Mouse (Mus musculus) intestine, embryonic 14.5 days (tissue): Measurements from ENCODE around the gene Rere. TPM values are rescaled to one million over a fixed set of nuclear protein-coding genes. Genes with fewer than 3 reads are reported as not detected.

ENCODE experiments used
- ATAC-seq: fragments of 200-750 bp; cut with Nextera tagmentation; replicated peaks from 2 replicates; pipeline ENCODE4 v1.8.0; 2017; ENCODE audit warnings: low read depth, moderate number of reproducible peaks, moderate TSS enrichment, moderate library complexity; ENCODE audit not compliant: low FRiP score, low TSS enrichment
- DNase-seq: peaks from one replicate; pipeline ENCODE4 v3.0.0-alpha.2; 2018; ENCODE audit warnings: low spot score
- H3K27ac ChIP-seq: fragments of 300-500 bp; sonication (generic); 2 replicates; pipeline ENCODE4 v1.5.1; 2014; ENCODE audit warnings: low read depth, mild to moderate bottlenecking, control low read depth
- H3K27me3 ChIP-seq: fragments of 300-500 bp; sonication (generic); replicated peaks from 2 replicates; pipeline ENCODE4 v1.6.1; 2014; ENCODE audit warnings: low read length, control low read depth; ENCODE audit not compliant: control insufficient read depth, insufficient read depth
- H3K36me3 ChIP-seq: fragments of 300-500 bp; sonication (generic); 2 replicates; pipeline ENCODE4 v1.6.1; 2014; ENCODE audit warnings: low read length, control low read depth; ENCODE audit not compliant: control insufficient read depth, insufficient read depth
- H3K4me1 ChIP-seq: fragments of 300-500 bp; sonication (generic); replicated peaks from 2 replicates; pipeline ENCODE4 v1.6.1; 2014; ENCODE audit warnings: low read length, control low read depth, mixed read lengths; ENCODE audit not compliant: control insufficient read depth, insufficient read depth
- H3K4me2 ChIP-seq: fragments of 300-500 bp; sonication (generic); 2 replicates; pipeline ENCODE4 v1.6.1; 2014; ENCODE audit warnings: low read length
- H3K4me3 ChIP-seq: fragments of 300-500 bp; sonication (generic); 2 replicates; pipeline ENCODE4 v1.5.1; 2014; ENCODE audit warnings: low read depth, low read length, control low read depth, mixed read lengths
- H3K9ac ChIP-seq: fragments of 300-500 bp; sonication (generic); 2 replicates; pipeline ENCODE4 v1.6.1; 2014; ENCODE audit warnings: mild to moderate bottlenecking, low read length
- H3K9me3 ChIP-seq: fragments of 300-500 bp; sonication (generic); 2 replicates; pipeline ENCODE4 v1.6.1; 2016; ENCODE audit warnings: low read length, control low read depth; ENCODE audit not compliant: control insufficient read depth
- WGBS: fragments of 180-500 bp; shearing (Covaris S2); extraction: QIAGEN DNeasy Blood & Tissue Kit; methylation state at CpG from one replicate; pipeline ENCODE4 v1.1.7; 2014; 5-methylcytosine and 5-hydroxymethylcytosine counted together
- polyA plus RNA-seq: library from polyadenylated mRNA; unstranded; fragments of >200 nt; fragmentation: Nextera tagmentation; extraction: Ambion mirVana; gene quantifications from 2 replicates; pipeline ENCODE4 v1.2.1, GENCODE M21; 2014

Rere gene
- polyA plus RNA-seq, 1 experiment from 2014 or later, result 38.0 TPM

DNA sequence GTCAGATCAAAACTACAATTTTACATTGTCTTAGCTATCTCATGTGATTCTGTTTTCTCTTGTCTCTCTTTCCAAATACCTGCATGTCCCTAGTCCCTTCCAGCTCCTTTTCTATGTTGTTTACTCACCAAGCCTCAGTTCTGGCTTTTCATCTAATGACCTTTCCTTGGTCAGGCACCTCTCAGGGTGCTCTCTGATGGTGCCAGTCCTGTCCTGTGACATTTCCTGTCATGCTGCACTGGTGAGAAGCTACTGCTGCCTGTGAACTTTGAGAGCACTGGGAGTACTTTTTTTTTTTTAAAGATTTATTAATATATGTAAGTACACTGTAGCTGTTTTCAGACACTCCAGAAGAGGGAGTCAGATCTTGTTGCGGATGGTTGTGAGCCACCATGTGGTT is 25.8 kb downstream of the Rere start:
- ATAC-seq (no peak), DNase-seq (no peak)
- Histone ChIP-seq H3K9ac (no peak overlapping the region), H3K36me3 (no peaks in the 10 kb centered on the region; the same call in 1 of the 2 replicates), H3K27me3 (no peaks in the 10 kb centered on the region), H3K4me1 (peaks cover 30% of the 10 kb centered on the region), H3K4me2 (no peak overlapping the region), H3K9me3 (no peaks in the 10 kb centered on the region), H3K27ac (no peak overlapping the region), H3K4me3 (no peak overlapping the region)
- 91% methylated on average over 1 of the region's 1 CpGs for WGBS

DNA sequence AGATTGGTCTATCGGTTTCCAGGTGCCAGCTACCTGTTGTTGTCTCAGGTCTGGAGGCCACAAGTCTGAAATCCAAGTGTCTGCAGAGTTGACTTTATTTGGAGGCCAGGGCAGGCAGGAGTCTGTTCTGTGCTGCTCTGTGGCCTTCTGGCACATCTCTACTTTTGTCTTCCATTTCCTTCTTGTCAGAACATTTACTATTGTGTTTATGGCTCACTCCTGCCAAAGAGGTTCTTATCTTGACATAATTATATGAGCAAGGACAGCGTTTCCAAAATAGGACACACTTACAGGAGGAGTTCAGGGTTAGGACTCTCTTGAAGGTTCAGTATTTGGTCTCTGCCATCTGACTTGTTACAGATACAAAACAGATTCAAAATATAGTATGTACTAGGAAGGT is 30.0 kb downstream of the Rere start:
- no peak overlapping the region for H3K4me3 ChIP-seq
- no peaks in the 10 kb centered on the region for H3K9me3 ChIP-seq
- 51% methylated on average over 2 of the region's 2 CpGs for WGBS
- no peak for ATAC-seq
- H3K27ac ChIP-seq, result no peak overlapping the region
- H3K36me3 ChIP-seq, result no peaks in the 10 kb centered on the region; the same call in 1 of the 2 replicates
- peak; percentile 15 for DNase-seq
- H3K9ac ChIP-seq, result no peak overlapping the region
- H3K27me3 ChIP-seq, result no peaks in the 10 kb centered on the region
- H3K4me2 ChIP-seq, result no peak overlapping the region
- H3K4me1 ChIP-seq, result peaks cover 14% of the 10 kb centered on the region; the same call in 1 of the 2 replicates

DNA sequence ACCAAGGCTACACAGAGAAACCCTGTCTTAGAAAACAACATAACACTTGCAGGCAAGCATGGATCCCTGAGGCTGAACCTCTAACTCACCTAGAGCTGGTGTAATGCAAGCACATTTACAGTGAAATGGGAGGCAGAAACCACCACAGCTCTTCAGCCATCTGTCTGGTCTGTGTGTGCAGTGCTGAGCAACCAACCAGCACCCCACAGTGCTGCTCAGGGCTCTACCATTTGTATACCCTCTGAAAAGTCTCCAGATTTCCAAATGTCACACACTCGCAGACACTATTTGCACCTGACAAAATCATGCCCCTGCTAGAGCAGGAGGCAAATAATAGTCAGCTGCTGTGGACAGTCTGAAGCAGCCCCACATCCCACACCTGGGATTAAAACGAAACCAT is 31.2 kb downstream of the Rere start:
- 82% methylated on average over 2 of the region's 2 CpGs for whole genome bisulfite sequencing
- H3K4me2 ChIP-seq, result no peak overlapping the region
- H3K9ac ChIP-seq, result no peak overlapping the region
- ATAC-seq (no peak), DNase-seq (peak; percentile 38)
- H3K4me1 ChIP-seq, result peaks cover 10% of the 10 kb centered on the region; the same call in 1 of the 2 replicates
- no peaks in the 10 kb centered on the region for H3K9me3 ChIP-seq
- no peaks in the 10 kb centered on the region; the same call in 1 of the 2 replicates for H3K36me3 ChIP-seq
- no peaks in the 10 kb centered on the region for H3K27me3 ChIP-seq
- no peak overlapping the region for H3K27ac ChIP-seq
- no peak overlapping the region for H3K4me3 ChIP-seq

DNA sequence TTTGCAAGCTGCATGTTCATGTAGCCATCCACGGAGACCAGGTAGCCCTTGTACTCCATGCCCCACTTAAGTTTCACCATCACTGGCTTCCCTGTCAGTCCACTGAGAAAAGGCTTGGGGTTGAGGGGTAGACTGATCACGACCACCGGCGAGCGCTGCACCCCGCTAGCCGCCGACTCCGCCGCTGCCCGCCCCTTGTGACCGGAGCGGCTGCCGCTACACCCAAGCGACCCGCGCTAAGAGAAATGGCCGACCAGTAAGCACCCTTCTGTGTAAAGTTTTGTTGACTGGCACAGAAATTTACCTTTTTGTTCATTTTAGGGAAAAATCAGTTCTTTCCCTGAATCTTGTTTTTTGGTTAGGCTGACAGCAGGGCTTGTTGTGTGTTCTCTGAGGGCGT is 33.9 kb downstream of the Rere start:
- DNase-seq (peak; percentile 18), ATAC-seq (no peak)
- Histone ChIP-seq H3K27ac (no peak overlapping the region), H3K4me2 (no peak overlapping the region), H3K36me3 (no peaks in the 10 kb centered on the region), H3K4me3 (no peak overlapping the region), H3K9me3 (no peaks in the 10 kb centered on the region), H3K9ac (no peak overlapping the region), H3K27me3 (no peaks in the 10 kb centered on the region), H3K4me1 (peaks cover 10% of the 10 kb centered on the region; the same call in 1 of the 2 replicates)
- 96% methylated on average over 19 of the region's 19 CpGs for WGBS

DNA sequence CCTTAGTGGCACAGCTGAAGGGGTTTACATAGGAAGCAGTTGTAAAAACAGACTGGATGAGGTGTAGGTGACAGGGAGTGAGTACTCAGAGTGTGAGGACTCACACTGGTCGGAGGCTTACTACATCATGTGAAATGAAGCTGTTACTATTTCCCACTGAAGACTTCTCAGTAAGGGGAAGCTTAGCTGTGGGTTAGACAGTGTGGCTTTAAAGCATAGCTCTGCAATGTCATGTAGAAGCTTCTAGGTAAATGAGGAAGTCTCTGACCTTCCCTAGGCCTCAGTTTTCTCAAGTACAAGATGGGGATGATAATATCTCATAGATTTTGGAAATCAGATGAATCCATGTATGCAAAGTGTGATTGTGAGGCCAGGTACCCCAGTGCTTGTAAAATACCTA is 35.1 kb downstream of the Rere start:
- Histone ChIP-seq H3K4me1 (peaks cover 5% of the 10 kb centered on the region; the same call in 1 of the 2 replicates), H3K27ac (no peak overlapping the region), H3K4me3 (no peak overlapping the region), H3K9ac (no peak overlapping the region), H3K9me3 (no peaks in the 10 kb centered on the region), H3K36me3 (no peaks in the 10 kb centered on the region), H3K4me2 (no peak overlapping the region), H3K27me3 (no peaks in the 10 kb centered on the region)
- peak; percentile 9 for DNase-seq
- ATAC-seq, result no peak
- 92% methylated on average over 1 of the region's 1 CpGs for WGBS

DNA sequence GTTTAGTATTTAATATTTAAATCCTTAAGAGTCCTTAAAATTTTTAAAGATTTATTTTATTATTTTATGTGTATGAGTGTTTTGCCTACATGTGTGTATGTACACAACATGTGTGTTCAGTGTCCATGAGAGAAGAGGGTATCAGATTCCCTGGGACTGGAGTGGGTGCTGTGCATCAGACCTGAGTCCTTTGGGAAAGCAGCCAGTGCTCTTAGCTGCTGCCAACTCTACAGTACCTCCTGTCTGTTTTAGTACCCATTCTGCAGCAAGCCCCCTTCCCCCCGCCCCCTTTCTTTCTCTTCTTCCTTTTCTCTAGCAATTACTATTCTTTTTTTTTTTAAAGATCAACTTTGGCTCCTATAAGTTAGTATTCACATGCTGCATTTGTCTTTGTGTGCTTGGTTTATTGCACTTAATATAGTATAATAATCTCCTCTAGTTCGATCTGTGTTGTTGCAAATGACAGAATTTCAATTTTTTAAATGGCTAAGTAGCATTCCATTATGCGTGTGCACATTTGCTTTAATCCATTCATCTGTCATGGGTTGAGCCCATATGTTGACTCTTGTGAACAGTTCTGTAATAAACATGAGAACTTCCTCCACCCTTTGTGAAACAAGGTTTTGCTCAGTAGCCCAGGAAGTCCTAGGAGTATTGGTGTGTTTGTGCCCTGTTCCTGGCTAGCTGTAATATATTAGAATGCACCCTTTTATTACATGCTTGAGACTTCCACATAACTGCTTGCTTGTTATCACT is 43.8 kb downstream of the Rere start:
- H3K4me1 ChIP-seq, result peaks cover 4% of the 10 kb centered on the region; the same call in 1 of the 2 replicates
- H3K36me3 ChIP-seq, result no peaks in the 10 kb centered on the region
- no peak overlapping the region for H3K4me2 ChIP-seq
- WGBS, result 73% methylated on average over 3 of the region's 3 CpGs
- ATAC-seq (no peak), DNase-seq (no peak)
- H3K4me3 ChIP-seq, result no peak overlapping the region
- no peaks in the 10 kb centered on the region for H3K27me3 ChIP-seq
- no peaks in the 10 kb centered on the region for H3K9me3 ChIP-seq
- H3K9ac ChIP-seq, result no peak overlapping the region
- H3K27ac ChIP-seq, result no peak overlapping the region

DNA sequence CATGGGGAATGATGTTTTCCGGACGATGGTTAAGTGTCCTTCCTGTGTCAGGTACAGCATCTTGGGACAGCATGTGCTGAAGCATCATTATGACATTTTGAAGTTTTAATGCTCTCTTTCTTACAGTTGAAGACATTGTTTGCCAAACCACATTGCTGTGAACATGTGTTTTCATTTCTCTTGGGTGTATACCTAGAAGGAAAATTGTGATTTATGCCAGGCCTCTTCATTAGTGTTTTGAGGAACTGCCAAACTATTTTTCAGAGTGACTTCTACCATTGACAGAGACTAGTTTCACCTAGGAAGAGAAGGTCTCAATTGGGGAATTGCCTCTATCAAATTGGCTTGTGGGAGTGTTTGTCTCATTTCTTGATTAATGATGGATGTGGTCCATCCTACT is 44.6 kb downstream of the Rere start:
- Histone ChIP-seq H3K4me1 (peaks cover 4% of the 10 kb centered on the region; the same call in 1 of the 2 replicates), H3K27ac (no peak overlapping the region), H3K27me3 (no peaks in the 10 kb centered on the region), H3K9ac (no peak overlapping the region), H3K4me3 (no peak overlapping the region), H3K36me3 (no peaks in the 10 kb centered on the region), H3K4me2 (no peak overlapping the region), H3K9me3 (no peaks in the 10 kb centered on the region)
- ATAC-seq (no peak), DNase-seq (no peak)
- WGBS, result 85% methylated on average over 2 of the region's 2 CpGs

DNA sequence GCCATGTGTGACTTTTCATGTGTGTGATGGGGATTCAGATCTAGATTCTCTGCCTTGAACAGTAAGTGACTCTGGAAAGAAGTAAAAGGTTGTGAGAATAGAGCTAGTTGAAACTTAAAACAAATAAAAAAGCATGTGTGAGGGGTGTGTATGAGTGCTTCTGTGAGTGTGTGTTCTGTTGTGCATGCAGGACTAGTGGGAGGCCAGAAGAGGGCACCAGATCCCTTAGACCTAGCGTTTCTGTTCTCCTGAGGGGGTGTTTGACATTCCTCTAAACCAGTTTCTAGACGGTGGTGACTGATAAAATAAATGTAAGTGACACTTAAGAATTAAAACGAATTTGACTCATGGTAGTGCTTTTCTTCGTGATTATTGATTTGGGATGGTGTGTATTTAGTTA is 46.0 kb downstream of the Rere start:
- Histone ChIP-seq H3K9ac (no peak overlapping the region), H3K9me3 (no peaks in the 10 kb centered on the region), H3K4me3 (no peak overlapping the region), H3K4me1 (peaks cover 4% of the 10 kb centered on the region; the same call in 1 of the 2 replicates), H3K27me3 (no peaks in the 10 kb centered on the region), H3K4me2 (no peak overlapping the region), H3K36me3 (no peaks in the 10 kb centered on the region), H3K27ac (no peak overlapping the region)
- WGBS, result 71% methylated on average over 4 of the region's 4 CpGs
- DNase-seq, result peak; percentile 23
- no peak for ATAC-seq
